Mouse (Mus musculus) lung, embryonic 15.5 days (tissue): ENCODE data around the gene Hsd17b7. TPM values are rescaled to one million over a fixed set of nuclear protein-coding genes. Genes with fewer than 3 reads are reported as not detected.
A peak's percentile ranks its signal among the peaks of the same experiment; 100 is the strongest.

ENCODE experiments used
- ATAC-seq: fragments of 200-750 bp; cut with Nextera tagmentation; 2 replicates; pipeline ENCODE4 v1.8.0; 2017; ENCODE audit warnings: moderate number of reproducible peaks, borderline replicate concordance; ENCODE audit not compliant: low FRiP score, low TSS enrichment; ENCODE audit errors: extremely low read depth
- H3K27ac ChIP-seq: fragments of 300-500 bp; sonication (generic); 2 replicates; pipeline ENCODE4 v1.5.1; 2015; ENCODE audit warnings: moderate library complexity, mild to moderate bottlenecking, inconsistent platforms
- H3K27me3 ChIP-seq: fragments of 300-500 bp; sonication (generic); 2 replicates; pipeline ENCODE4 v1.6.1; 2015; ENCODE audit warnings: inconsistent platforms
- H3K36me3 ChIP-seq: fragments of 300-500 bp; sonication (generic); 2 replicates; pipeline ENCODE4 v1.6.1; 2015; ENCODE audit warnings: inconsistent platforms
- H3K4me1 ChIP-seq: fragments of 300-500 bp; sonication (generic); 2 replicates; pipeline ENCODE4 v1.6.1; 2015; ENCODE audit warnings: inconsistent platforms
- H3K4me2 ChIP-seq: fragments of 300-500 bp; sonication (generic); 2 replicates; pipeline ENCODE4 v1.6.1; 2015; ENCODE audit warnings: inconsistent platforms, mild to moderate bottlenecking, moderate library complexity
- H3K4me3 ChIP-seq: fragments of 300-500 bp; sonication (generic); 2 replicates; pipeline ENCODE4 v1.5.1; 2015; ENCODE audit warnings: mild to moderate bottlenecking, inconsistent platforms
- H3K9ac ChIP-seq: fragments of 300-500 bp; sonication (generic); 2 replicates; pipeline ENCODE4 v1.6.1; 2015; ENCODE audit warnings: inconsistent platforms
- H3K9me3 ChIP-seq: fragments of 300-500 bp; sonication (generic); 2 replicates; pipeline ENCODE4 v1.6.1; 2016; ENCODE audit warnings: inconsistent platforms
- WGBS: fragments of 180-500 bp; shearing (Covaris S2); methylation state at CpG from one replicate; pipeline ENCODE4 v1.1.7; 2015; 5-methylcytosine and 5-hydroxymethylcytosine counted together
- polyA plus RNA-seq: library from polyadenylated mRNA; unstranded; fragments of >200 nt; fragmentation: Nextera tagmentation; extraction: Ambion mirVana; gene quantifications from 2 replicates; pipeline ENCODE4 v1.2.1, GENCODE M21; 2015

Gene Hsd17b7
- polyA plus RNA-seq, 1 experiment from 2014 or later, result 10.8 TPM

DNA sequence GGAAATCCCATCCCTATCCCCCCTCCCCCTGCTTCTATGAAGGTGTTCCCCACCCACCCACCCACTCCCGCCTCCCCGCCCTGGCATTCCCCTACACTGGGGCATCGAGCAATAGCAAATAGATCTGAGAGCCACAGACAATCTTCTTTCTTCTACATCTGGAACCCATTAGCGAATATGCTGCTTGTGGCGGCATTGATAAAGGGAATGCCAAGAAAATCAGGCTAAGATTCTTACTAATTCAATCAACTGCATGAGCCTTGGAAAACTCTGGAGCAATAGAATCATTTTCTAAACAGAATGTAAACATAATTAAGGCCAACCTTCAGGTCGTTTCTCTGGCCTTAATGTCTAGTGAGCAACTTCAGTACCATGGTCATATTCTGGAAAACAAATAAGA lies 57.5 kb downstream of the Hsd17b7 start:
- ATAC-seq, result no peak
- 67% methylated on average over 6 of the region's 6 CpGs for WGBS

DNA sequence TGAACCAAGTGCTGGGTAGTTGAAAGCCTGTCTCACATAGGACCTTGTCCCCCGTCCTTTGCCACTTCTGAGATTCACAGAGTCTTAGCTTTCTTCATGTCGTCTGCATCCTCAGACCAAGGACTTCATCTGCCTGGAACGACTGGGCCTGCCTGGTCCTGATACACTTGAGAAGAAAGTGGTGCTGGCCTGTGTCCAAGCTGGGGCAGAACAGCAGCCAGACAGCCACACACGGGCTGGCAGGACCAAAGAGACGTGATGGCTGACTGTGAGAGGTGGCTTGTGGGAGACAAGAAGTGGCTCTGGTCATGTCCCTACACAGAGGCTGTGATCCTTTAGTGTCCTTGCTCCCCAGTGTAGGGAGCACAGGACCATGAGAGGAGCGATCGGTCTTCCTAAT lies 58.3 kb downstream of the Hsd17b7 start:
- WGBS, result 54% methylated on average over 7 of the region's 7 CpGs
- H3K4me2 ChIP-seq, result no peak overlapping the region
- no peak overlapping the region for H3K9ac ChIP-seq
- ATAC-seq, result no peak; the same call in 1 of the 2 replicates
- H3K4me1 ChIP-seq, result 0 out of 2 replicates have a peak, but pooled peaks cover 4% of the 10 kb centered on the region
- no peaks in the 10 kb centered on the region for H3K36me3 ChIP-seq
- H3K27me3 ChIP-seq, result no peaks in the 10 kb centered on the region
- no peak overlapping the region for H3K27ac ChIP-seq
- H3K9me3 ChIP-seq, result no peaks in the 10 kb centered on the region
- H3K4me3 ChIP-seq, result no peak overlapping the region

More for the DNA sequence above, 57.5 kb downstream of the Hsd17b7 start:
- no peak overlapping the region for H3K4me3 ChIP-seq
- H3K9me3 ChIP-seq, result no peaks in the 10 kb centered on the region
- no peak overlapping the region for H3K4me2 ChIP-seq
- no peak overlapping the region for H3K9ac ChIP-seq
- H3K36me3 ChIP-seq, result no peaks in the 10 kb centered on the region
- no peak overlapping the region for H3K27ac ChIP-seq
- peaks cover 9% of the 10 kb centered on the region for H3K4me1 ChIP-seq
- no peaks in the 10 kb centered on the region for H3K27me3 ChIP-seq

DNA sequence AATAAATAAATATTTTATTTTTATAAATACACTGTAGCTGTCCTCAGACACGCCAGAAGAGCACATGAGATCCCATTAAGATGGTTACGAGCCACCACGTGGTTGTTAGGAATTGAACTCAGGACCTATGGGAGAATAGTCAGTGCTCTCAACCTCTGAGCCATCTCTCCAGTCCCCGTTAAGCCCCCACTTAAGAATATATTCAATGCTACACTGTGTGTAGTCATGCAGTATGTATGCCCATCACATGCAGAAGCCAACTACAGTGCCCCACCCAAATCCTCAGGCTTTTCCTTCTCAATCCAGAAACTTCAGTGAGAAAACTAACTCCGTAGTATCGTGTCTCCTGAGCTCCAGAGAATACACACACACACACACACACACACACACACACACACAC lies 59.4 kb downstream of the Hsd17b7 start:
- Histone ChIP-seq H3K9ac (no peak overlapping the region), H3K4me3 (no peak overlapping the region), H3K27ac (no peak overlapping the region), H3K9me3 (no peaks in the 10 kb centered on the region), H3K36me3 (no peaks in the 10 kb centered on the region), H3K4me2 (no peak overlapping the region), H3K4me1 (0 out of 2 replicates have a peak, but pooled peaks cover 4% of the 10 kb centered on the region), H3K27me3 (no peaks in the 10 kb centered on the region)
- WGBS, result 89% methylated on average over 6 of the region's 6 CpGs
- no peak for ATAC-seq

DNA sequence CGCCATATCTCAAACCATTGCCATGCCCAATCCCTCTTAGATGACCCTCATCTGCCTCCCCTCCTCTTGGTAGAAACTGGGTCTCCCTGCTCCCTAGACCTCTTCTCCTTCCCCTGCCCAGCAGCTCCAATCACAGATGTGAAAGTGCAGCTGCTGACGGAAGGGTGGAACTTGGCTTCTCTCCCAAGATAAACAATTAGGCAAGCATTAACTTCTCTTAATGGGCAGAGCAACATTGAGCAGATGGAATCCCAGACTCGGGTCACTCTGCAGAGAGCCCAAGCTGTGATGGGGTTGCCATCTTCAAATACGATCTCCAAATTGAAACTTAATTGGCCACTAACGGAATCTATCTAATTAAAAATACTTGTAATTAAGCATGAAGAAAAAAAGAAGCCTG lies 59.9 kb downstream of the Hsd17b7 start:
- no peak overlapping the region for H3K9ac ChIP-seq
- no peaks in the 10 kb centered on the region for H3K36me3 ChIP-seq
- no peaks in the 10 kb centered on the region for H3K27me3 ChIP-seq
- no peak overlapping the region for H3K27ac ChIP-seq
- H3K4me1 ChIP-seq, result 0 out of 2 replicates have a peak, but pooled peaks cover 4% of the 10 kb centered on the region
- no peak overlapping the region for H3K4me3 ChIP-seq
- no peak overlapping the region for H3K4me2 ChIP-seq
- H3K9me3 ChIP-seq, result no peaks in the 10 kb centered on the region
- WGBS, result 55% methylated on average over 5 of the region's 5 CpGs
- ATAC-seq, result peak; percentile 55; the same call in 1 of the 2 replicates

DNA sequence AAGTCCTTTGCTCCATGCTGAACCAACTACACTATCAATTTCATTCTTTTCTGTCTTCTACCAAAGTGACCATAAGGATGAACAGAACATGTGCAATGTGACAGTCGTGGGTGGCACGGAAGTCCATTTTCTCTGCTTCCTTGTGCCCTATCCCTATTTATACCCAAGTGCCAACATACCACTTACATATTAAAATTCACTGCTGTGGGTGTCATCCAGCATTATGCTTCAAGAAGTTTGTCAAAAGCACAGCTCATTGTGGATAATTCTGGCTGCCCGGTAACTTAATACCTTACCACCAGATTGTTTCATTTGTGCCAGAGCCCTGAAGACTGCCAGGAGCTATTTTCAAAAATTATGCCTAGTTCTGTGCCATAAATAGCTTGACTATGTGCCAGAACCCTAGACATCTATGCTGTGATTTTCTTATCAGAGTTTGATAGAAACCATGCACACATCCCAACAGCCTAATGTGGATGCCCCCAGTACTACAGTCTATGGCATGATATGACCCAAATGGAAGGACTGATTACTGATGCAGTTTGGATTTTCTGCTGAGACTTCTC lies 68.2 kb downstream of the Hsd17b7 start:
- 88% methylated on average over 3 of the region's 3 CpGs for WGBS

More for the DNA sequence above, 68.2 kb downstream of the Hsd17b7 start:
- Histone ChIP-seq H3K36me3 (no peaks in the 10 kb centered on the region), H3K27ac (no peak overlapping the region), H3K4me2 (no peak overlapping the region), H3K4me3 (no peak overlapping the region), H3K9ac (no peak overlapping the region), H3K4me1 (no peaks in the 10 kb centered on the region), H3K9me3 (no peaks in the 10 kb centered on the region), H3K27me3 (no peaks in the 10 kb centered on the region)
- no peak for ATAC-seq

Other genes with a start within 250 kb of the Hsd17b7 start
- gene Rgs4, start 221.6 kb downstream of the Hsd17b7 start, polyA plus RNA-seq, result 5.9 and 7.3 TPM in 2 replicates
- 0.20 TPM in 1 of 2 replicates, not detected in the other for gene Ccdc190, start 40.6 kb downstream of the Hsd17b7 start, polyA plus RNA-seq
- 40.9 and 43.9 TPM in 2 replicates for gene Ddr2, start 141.5 kb upstream of the Hsd17b7 start, polyA plus RNA-seq
- gene Uap1, start 205.7 kb upstream of the Hsd17b7 start, polyA plus RNA-seq, result 53.4 and 54.8 TPM in 2 replicates
- 7.1 and 7.2 TPM in 2 replicates for gene Uhmk1, start 246.2 kb upstream of the Hsd17b7 start, polyA plus RNA-seq